Mouse (Mus musculus): ENCODE measurements around the gene Fbxo6.

- TF ChIP-seq CTCF (IDR thresholded peaks at IDR 0.05; ENCODE audit: low read depth) = no peak
- no peak for TF ChIP-seq EP300 (IDR thresholded peaks at IDR 0.05; ENCODE audit: low read depth)
Observed at GRCm38 (mm10) chr4:148139767-148140097, 12.2 kb downstream of the Fbxo6 start.
